Mouse (Mus musculus) lung, postnatal 4 days (tissue): ENCODE data around the gene Krtap16-1.

Source experiments
- DNase-seq, 2 experiments: peaks; one replicate each; pipeline ENCODE4 v3.0.0; 2021

The Krtap16-1 gene

GRCm38 (mm10) chr11:99986180-99986647, at the start of gene Krtap16-1:
TSS of gene Krtap16-1 (minus strand) at chr11:99986597.
- no peak for DNase-seq

- no peak for DNase-seq
Observed at GRCm38 (mm10) chr11:100029768-100030167, 43.4 kb upstream of the Krtap16-1 start, which contains the start of gene Krt33b. TSS of gene Krt33b (minus strand) at chr11:100029868.

GRCm38 (mm10) chr11:100021438-100021837, 35.0 kb upstream of the Krtap16-1 start:
- no peak for DNase-seq

GRCm38 (mm10) chr11:100019466-100019865, 33.1 kb upstream of the Krtap16-1 start:
- no peak for DNase-seq

- DNase-seq = no peak
Observed at GRCm38 (mm10) chr11:100016112-100016511, 29.7 kb upstream of the Krtap16-1 start, which contains the start of gene Krt33a. TSS of gene Krt33a (minus strand) at chr11:100016212.

- DNase-seq = peak; percentile 39 to 48
Observed at GRCm38 (mm10) chr11:100013691-100014171, 27.3 kb upstream of the Krtap16-1 start.

GRCm38 (mm10) chr11:100010682-100011081, 24.3 kb upstream of the Krtap16-1 start:
- no peak for DNase-seq

GRCm38 (mm10) chr11:100008336-100008735, 21.9 kb upstream of the Krtap16-1 start:
- no peak for DNase-seq

- no peak for DNase-seq
Observed at GRCm38 (mm10) chr11:100006624-100007023, 20.2 kb upstream of the Krtap16-1 start.

- no peak for DNase-seq
Observed at GRCm38 (mm10) chr11:100005905-100006304, 19.5 kb upstream of the Krtap16-1 start.

GRCm38 (mm10) chr11:100004846-100005245, 18.4 kb upstream of the Krtap16-1 start:
- DNase-seq = peak; percentile 43 to 64

GRCm38 (mm10) chr11:99999091-99999490, 12.7 kb upstream of the Krtap16-1 start:
- DNase-seq = no peak

- DNase-seq = peak; percentile 10 to 31
Observed at GRCm38 (mm10) chr11:99994384-99994661, 7.9 kb upstream of the Krtap16-1 start.

- DNase-seq = peak in 1 of 2 experiments; percentile 8
Observed at GRCm38 (mm10) chr11:99993620-99994383, 7.4 kb upstream of the Krtap16-1 start, which contains the start of gene Krtap17-1. TSS of gene Krtap17-1 (minus strand) at chr11:99993994.

GRCm38 (mm10) chr11:99990571-99990970, 4.2 kb upstream of the Krtap16-1 start:
- no peak for DNase-seq

GRCm38 (mm10) chr11:99989881-99990405, 3.5 kb upstream of the Krtap16-1 start:
- DNase-seq = no peak

- no peak for DNase-seq
Observed at GRCm38 (mm10) chr11:99988530-99988929, 2.1 kb upstream of the Krtap16-1 start.

GRCm38 (mm10) chr11:99985291-99986092, 905 bp downstream of the Krtap16-1 start:
- DNase-seq = no peak

GRCm38 (mm10) chr11:99983442-99983841, 3.0 kb downstream of the Krtap16-1 start:
- no peak for DNase-seq

GRCm38 (mm10) chr11:99982731-99983130, 3.7 kb downstream of the Krtap16-1 start:
- DNase-seq = no peak

GRCm38 (mm10) chr11:99978953-99979352, 7.4 kb downstream of the Krtap16-1 start, which contains the start of gene Krtap29-1:
TSS of gene Krtap29-1 (minus strand) at chr11:99979053.
- no peak for DNase-seq

- no peak for DNase-seq
Observed at GRCm38 (mm10) chr11:99965961-99966360, 20.4 kb downstream of the Krtap16-1 start.

- no peak for DNase-seq
Observed at GRCm38 (mm10) chr11:99964213-99964612, 22.2 kb downstream of the Krtap16-1 start.
